Mouse (Mus musculus) embryo, embryonic 11 days (tissue): ENCODE measurements at regions not wholly inside any gene's neighbourhood (a gene's known extent, or its start where the extent isn't known, plus 50 kb on each side); places are given as distances from the start of the nearest gene placed in this dataset.
"Not testable (repeated sequence)": the region's sequence is repeated elsewhere in the genome, so short reads cannot be mapped to it uniquely, and the experiment has no call there.

Experiments used
- DNase-seq: peaks from one replicate; pipeline ENCODE4 v3.0.0-alpha.2; 2015

GRCm38 (mm10) chr11:12589757-12590373 is 125.1 kb upstream of the Cobl start:
- no peak for DNase-seq

GRCm38 (mm10) chr11:12584851-12585680 is 120.3 kb upstream of the Cobl start:
- not testable (repeated sequence) for DNase-seq

DNA sequence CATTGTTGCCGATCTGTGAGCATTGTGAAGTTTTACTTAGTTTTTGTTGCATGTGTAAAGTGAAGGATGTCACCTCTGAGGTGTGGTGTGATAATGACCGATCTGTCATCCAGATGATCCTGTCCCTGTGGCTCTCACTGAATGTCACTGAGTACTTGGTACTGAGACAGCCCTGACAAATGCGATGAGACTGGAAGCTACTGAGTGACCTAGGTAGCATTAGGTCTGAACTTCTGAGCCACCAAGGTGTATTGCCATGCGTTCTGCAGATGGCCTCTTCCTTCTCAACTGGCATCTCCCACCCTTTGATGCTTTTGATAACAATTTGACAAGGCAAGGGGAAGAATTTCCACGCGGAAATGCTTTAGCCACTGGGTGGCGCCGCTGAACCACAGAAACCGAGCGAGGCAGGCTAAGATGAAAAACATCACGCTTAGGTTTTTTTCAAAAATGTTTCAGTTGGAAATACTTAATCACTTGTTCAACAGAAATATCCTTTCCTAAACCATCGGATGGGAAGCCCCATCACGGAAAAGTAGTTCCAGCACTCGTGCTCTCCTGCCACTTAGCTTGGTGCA is 114.3 kb upstream of the Cobl start:
- DNase-seq, result peak; percentile 68

- no peak for DNase-seq
Measured at GRCm38 (mm10) chr11:12559663-12560062, 94.9 kb upstream of the Cobl start.

DNA sequence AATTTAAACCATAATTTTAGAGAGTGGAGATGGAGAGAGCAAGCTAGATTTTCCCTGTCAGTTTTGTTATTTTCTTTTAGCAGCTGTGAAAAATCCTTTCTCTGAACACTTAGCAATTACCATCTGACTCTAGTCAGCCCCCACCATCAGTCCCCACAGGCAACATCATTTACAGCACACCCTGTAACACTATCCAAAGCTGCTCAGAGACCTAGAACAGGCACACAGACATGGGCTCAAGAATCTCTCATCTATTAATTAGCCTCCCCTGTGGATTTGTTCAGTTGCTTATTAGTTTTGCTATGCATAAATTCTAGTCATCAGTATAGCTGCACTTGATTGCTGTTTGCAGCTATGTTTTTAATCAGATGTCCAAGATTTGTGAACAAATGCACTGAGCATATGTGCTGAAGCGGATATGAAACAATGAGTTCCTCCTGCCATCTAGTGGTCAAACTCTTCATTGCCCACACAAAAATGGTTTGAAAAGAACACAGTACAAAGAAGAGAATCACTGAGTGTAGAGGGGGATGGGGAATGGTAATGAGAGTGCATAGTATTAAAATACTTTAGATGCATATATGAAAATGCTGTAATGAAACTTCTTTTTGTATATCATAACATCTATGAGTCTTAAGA is 94.4 kb upstream of the Cobl start:
- DNase-seq, result peak; percentile 73

DNA sequence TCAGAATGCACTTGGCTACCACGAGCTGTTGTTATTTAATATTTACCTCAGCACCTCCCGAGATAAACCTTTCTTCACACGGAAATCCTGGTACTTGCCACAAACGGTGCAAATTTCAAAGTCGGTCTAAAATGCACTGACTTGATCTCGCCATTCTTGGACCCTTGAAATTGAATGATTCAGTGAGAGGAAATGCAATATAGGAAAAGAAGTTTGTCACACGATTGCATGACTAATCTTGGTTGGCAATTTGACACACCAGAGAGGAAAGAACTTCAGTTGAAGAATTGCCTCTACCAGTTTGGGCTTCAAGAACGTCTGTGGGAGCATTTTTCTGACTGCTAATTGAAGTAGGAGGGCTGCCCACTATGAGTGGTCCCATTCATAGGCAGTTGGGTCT is 93.4 kb upstream of the Cobl start:
- DNase-seq, result no peak

DNA sequence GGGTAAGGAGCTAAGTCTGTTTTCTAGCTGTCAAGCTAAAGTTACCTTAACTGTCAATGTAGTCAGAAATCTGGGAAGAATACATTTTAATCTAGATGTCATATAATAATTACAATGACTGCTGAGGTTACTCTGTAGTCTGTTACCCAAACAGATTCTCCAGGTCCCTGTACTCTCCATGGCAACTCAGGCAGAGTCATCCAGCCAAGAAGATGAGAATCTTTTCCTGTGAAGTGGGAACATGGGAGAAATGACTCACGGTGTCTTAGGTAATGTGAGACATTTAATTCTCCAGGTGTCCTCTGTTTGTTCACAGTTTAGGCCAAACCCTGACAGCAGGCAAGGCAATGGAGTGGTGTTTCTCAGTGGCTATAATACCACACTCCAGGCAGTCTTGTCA is 81.0 kb upstream of the Cobl start:
- DNase-seq, result no peak

DNA sequence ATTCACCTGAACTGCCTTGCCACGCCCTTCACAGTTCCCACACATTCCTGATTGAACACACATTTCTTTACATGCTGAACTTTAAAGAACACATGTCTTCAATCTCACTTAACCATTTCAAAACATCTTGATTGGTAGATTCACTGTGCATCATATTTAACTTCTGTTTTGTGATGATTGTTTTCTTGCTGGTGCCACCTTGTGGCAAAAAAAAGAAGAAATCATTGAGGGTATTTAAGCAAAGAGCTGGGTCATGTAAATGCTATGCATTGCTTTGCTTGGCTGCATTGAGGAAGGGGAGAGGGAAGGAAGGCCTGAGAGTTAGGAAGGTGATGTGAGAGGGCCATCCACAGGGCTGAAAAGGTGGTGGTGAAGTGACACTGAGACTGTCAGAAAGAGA is 78.3 kb upstream of the Cobl start:
- no peak for DNase-seq

- DNase-seq, result peak; percentile 63
Measured at GRCm38 (mm10) chr11:12540333-12540870, 75.6 kb upstream of the Cobl start.

- peak; percentile 59 for DNase-seq
Measured at GRCm38 (mm10) chr11:12535063-12535462, 70.3 kb upstream of the Cobl start.

DNA sequence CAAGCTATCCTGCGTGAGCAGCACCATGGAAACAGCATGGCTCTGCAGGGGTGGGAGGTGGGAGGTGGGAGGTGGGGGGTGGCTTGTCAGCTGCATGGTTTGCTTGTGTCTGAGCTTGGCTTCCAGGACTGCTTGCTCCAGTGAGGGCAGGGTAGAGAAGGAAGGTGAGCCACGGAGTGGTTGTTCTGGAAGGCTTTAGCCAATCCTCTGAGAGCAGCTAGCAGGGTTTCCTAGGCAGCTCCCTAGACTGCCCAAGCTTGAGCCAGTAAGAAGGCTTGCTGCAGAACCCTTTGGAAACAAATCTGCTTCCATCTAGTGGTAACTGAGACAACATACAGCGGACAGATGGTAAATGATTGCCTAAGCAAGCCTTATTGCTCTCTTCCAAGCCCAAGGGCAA is 67.5 kb upstream of the Cobl start:
- DNase-seq, result peak; percentile 82

DNA sequence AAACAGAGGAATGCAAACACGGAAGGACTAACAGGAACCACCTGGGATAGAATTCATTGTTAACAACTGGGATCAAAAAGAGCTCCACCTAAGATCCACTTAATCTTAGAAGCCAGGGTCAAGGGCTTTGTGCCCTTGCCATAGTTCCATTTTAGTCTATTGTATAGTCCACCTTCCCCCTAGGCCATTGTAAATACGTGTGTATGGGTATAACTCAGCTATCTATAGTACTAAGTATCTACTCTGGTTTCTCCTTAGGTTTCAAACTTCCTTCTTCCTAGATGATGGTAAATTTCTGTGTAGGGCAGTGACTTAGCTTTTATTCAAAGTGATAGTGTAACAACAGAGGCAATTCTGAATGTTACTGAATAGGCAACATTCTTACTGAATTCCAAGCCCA is 57.3 kb upstream of the Cobl start:
- not testable (repeated sequence) for DNase-seq

DNA sequence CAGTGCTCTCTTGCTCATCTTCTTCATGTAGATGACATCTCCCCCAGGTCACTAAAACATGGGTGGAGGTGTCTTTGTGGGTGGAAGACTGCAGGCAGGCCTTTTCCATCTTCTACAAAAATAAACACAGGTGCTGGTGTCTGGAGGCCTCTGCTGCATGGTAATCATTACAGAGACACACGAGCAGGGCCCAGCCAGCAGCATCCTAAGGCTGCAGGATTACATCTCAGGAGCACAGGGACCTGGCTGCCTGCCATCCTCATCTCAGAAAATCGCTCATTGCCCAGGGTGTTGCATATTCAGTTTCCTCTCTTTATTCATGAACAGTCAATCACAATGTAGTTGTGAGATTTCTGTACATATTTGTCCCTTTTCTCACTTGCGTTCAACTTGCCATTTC is 56.5 kb upstream of the Cobl start:
- DNase-seq, result no peak

DNA sequence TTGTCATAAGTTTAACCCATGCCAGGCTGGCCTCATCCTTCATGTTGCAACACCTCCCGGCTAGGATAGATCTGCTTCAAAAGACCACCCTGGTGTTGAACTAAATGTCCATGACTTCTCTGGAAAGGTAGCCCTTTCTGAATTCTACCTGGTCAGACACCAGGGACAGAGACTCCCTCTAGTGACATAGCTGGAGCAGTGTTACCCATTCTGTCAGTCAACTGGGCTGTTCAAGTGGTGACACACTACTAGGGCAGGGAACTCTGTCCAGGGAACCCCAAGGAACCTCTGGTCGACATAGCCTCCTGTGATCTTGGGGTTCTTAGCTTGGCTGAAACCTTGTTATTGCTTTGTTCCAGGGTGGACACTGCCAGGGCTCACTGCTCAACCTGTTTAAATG is 51.6 kb upstream of the Cobl start:
- DNase-seq, result no peak
